Comparison of ENCODE assay signal across 34 mouse cellular contexts in genomic region chr7:137480839-137481238, GRCm38 (mm10).
"Had no signal": no experiment of that assay in that cellular context is flagged by ENCODE, and none has a peak within 500 bp of the region (broad histone marks: within the 10 kb centered on the region; RNA-seq: fewer than 3 reads in every experiment).

No protein-coding gene starts in this region.

- H3K36me3 ChIP-seq: heart, embryonic 10.5 days; heart, embryonic 12.5 days; heart, embryonic 13.5 days; heart, embryonic 15.5 days; hindbrain, embryonic 10.5 days; hindbrain, embryonic 12.5 days; hindbrain, embryonic 13.5 days; hindbrain, embryonic 15.5 days; intestine, embryonic 15.5 days; kidney, embryonic 15.5 days had no signal

- H3K4me2 ChIP-seq: heart, embryonic 11.5 days; heart, embryonic 12.5 days; heart, embryonic 13.5 days; heart, embryonic 15.5 days; hindbrain, embryonic 12.5 days; hindbrain, embryonic 13.5 days; hindbrain, embryonic 14.5 days; hindbrain, embryonic 15.5 days; intestine, embryonic 15.5 days; kidney, embryonic 15.5 days had no signal

- DNase-seq: heart, postnatal 10 days; heart, postnatal 14 days; heart, postnatal 36 days; heart, postnatal 4 days; kidney, adult 11 months; kidney, adult 18-20 months; kidney, adult 8-10 months; kidney, adult 9 months; kidney, postnatal 10 days; kidney, postnatal 14 days; kidney, postnatal 25 days; kidney, postnatal 4 days; layer of hippocampus, adult 9-11 months; layer of hippocampus, postnatal 36 days had no signal

- H3K4me3 ChIP-seq: heart, embryonic 10.5 days; heart, embryonic 12.5 days; heart, embryonic 13.5 days; heart, embryonic 15.5 days; hindbrain, embryonic 10.5 days; hindbrain, embryonic 12.5 days; hindbrain, embryonic 13.5 days; hindbrain, embryonic 15.5 days; intestine, embryonic 15.5 days; kidney, embryonic 15.5 days; layer of hippocampus, adult 2 months; left cerebral cortex, adult 2 months had no signal

- ATAC-seq: hindbrain, embryonic 16.5 days; hindbrain, postnatal 0 days; inflammation-experienced regulatory T-cells, adult 6 months; intestine, embryonic 15.5 days; intestine, embryonic 16.5 days; intestine, postnatal 0 days had no signal

- H3K9me3 ChIP-seq: heart, embryonic 10.5 days; heart, embryonic 12.5 days; heart, embryonic 13.5 days; heart, embryonic 15.5 days; hindbrain, embryonic 10.5 days; hindbrain, embryonic 12.5 days; hindbrain, embryonic 13.5 days; hindbrain, embryonic 15.5 days; intestine, embryonic 15.5 days; kidney, embryonic 15.5 days had no signal

- H3K27ac ChIP-seq: heart, embryonic 10.5 days; heart, embryonic 13.5 days; heart, embryonic 15.5 days; hindbrain, embryonic 10.5 days; hindbrain, embryonic 12.5 days; hindbrain, embryonic 13.5 days; hindbrain, embryonic 14.5 days; hindbrain, embryonic 15.5 days; hindbrain, postnatal 0 days; intestine, embryonic 15.5 days; kidney, embryonic 15.5 days; kidney, postnatal 0 days; layer of hippocampus, adult 2 months; left cerebral cortex, adult 2 months had no signal

- H3K27me3 ChIP-seq: hindbrain, embryonic 12.5 days; hindbrain, embryonic 15.5 days had no signal

- H3K9ac ChIP-seq: heart, embryonic 12.5 days; heart, embryonic 13.5 days; heart, embryonic 15.5 days; hindbrain, embryonic 12.5 days; hindbrain, embryonic 13.5 days; hindbrain, embryonic 14.5 days; hindbrain, embryonic 15.5 days; intestine, embryonic 15.5 days; kidney, embryonic 15.5 days had no signal

- H3K4me1 ChIP-seq: hindbrain, embryonic 12.5 days had no signal
